Comparison of ENCODE assay signal across 11 mouse cellular contexts in genomic region chr2:113980664-113981063, GRCm38 (mm10). TPM values are rescaled to one million over a fixed set of nuclear protein-coding genes. Genes with fewer than 3 reads are reported as not detected.
DNase-seq lines count a peak whose midpoint lies in the region; ATAC-seq and TF ChIP-seq lines count a peak whose summit lies in the region.
"Had no signal": no experiment of that assay in that cellular context is flagged by ENCODE, and none has a peak within 500 bp of the region (broad histone marks: within the 10 kb centered on the region; RNA-seq: fewer than 3 reads in every experiment).

No protein-coding gene starts in this region.

- H3K4me1 ChIP-seq in kidney, embryonic 16.5 days (ENCODE audit: insufficient read depth, low read length) = no peaks in the 10 kb centered on the region
- no peaks in the 10 kb centered on the region for H3K4me1 ChIP-seq in embryonic facial prominence, embryonic 15.5 days
- H3K4me1 ChIP-seq in heart, embryonic 10.5 days = peaks cover 27% of the 10 kb centered on the region; the same call in 1 of the 2 replicates
- no peaks in the 10 kb centered on the region for H3K4me1 ChIP-seq in midbrain, embryonic 14.5 days (ENCODE audit: control insufficient read depth, insufficient read depth, low read length)
- H3K4me1 ChIP-seq in intestine, postnatal 0 days (replicated peaks; ENCODE audit: control insufficient read depth, insufficient read depth, low read length) = no peaks in the 10 kb centered on the region
- H3K4me1 ChIP-seq: lung, embryonic 15.5 days had no signal

- H3K9ac ChIP-seq in kidney, embryonic 16.5 days (replicated peaks; ENCODE audit: low read length) = no peak overlapping the region
- no peak overlapping the region for H3K9ac ChIP-seq in embryonic facial prominence, embryonic 15.5 days
- no peak overlapping the region for H3K9ac ChIP-seq in midbrain, embryonic 14.5 days (replicated peaks; ENCODE audit: low read length)
- H3K9ac ChIP-seq in intestine, postnatal 0 days (ENCODE audit: low read depth, low read length) = no peak overlapping the region
- H3K9ac ChIP-seq: lung, embryonic 15.5 days had no signal

- peak; percentile 92 for ATAC-seq in kidney, embryonic 16.5 days (ENCODE audit: low FRiP score, low TSS enrichment)
- peak; percentile 76 for ATAC-seq in embryonic facial prominence, embryonic 15.5 days (ENCODE audit: insufficient number of reproducible peaks, low FRiP score, low TSS enrichment, low read depth)
- ATAC-seq in midbrain, embryonic 14.5 days (ENCODE audit: low FRiP score, low TSS enrichment) = peak; percentile 60; the same call in 1 of the 2 replicates
- no peak for ATAC-seq in intestine, postnatal 0 days

- no peak for TF ChIP-seq CTCF in intestine, postnatal 0 days (IDR thresholded peaks at IDR 0.05; ENCODE audit: low read depth)

- DNase-seq in kidney, postnatal 10 days = no peak
- DNase-seq in heart, embryonic 10.5 days (ENCODE audit: low spot score) = peak; percentile 78
- peak; percentile 28 for DNase-seq in midbrain, embryonic 14.5 days
- DNase-seq in layer of hippocampus, postnatal 36 days = no peak
- no peak for DNase-seq in adrenal gland, adult 2 months
- DNase-seq: kidney, adult 2 months had no signal

- no peak overlapping the region for H3K4me3 ChIP-seq in kidney, embryonic 16.5 days (ENCODE audit: low read length)
- no peak overlapping the region for H3K4me3 ChIP-seq in embryonic facial prominence, embryonic 15.5 days (replicated peaks)
- peak overlapping the region; percentile 12; the same call in 1 of the 2 replicates for H3K4me3 ChIP-seq in heart, embryonic 10.5 days
- no peak overlapping the region for H3K4me3 ChIP-seq in midbrain, embryonic 14.5 days (replicated peaks; ENCODE audit: low read depth, low read length)
- H3K4me3 ChIP-seq in intestine, postnatal 0 days (ENCODE audit: low read depth, low read length) = no peak overlapping the region
- H3K4me3 ChIP-seq: lung, embryonic 15.5 days had no signal

- WGBS in kidney, embryonic 16.5 days = 20% methylated on average over 8 of the region's 8 CpGs
- 56% methylated on average over 8 of the region's 8 CpGs for WGBS in embryonic facial prominence, embryonic 15.5 days
- 34% methylated on average over 8 of the region's 8 CpGs for WGBS in heart, embryonic 10.5 days
- WGBS in midbrain, embryonic 14.5 days = 29% methylated on average over 8 of the region's 8 CpGs
- 55% methylated on average over 8 of the region's 8 CpGs for WGBS in intestine, postnatal 0 days

- no peaks in the 10 kb centered on the region for H3K27me3 ChIP-seq in kidney, embryonic 16.5 days (ENCODE audit: insufficient read depth, low read length)
- no peaks in the 10 kb centered on the region for H3K27me3 ChIP-seq in embryonic facial prominence, embryonic 15.5 days
- no peaks in the 10 kb centered on the region for H3K27me3 ChIP-seq in heart, embryonic 10.5 days (ENCODE audit: insufficient read depth, poor library complexity, severe bottlenecking)
- no peaks in the 10 kb centered on the region for H3K27me3 ChIP-seq in midbrain, embryonic 14.5 days (ENCODE audit: control insufficient read depth, insufficient read depth, low read length)
- no peaks in the 10 kb centered on the region for H3K27me3 ChIP-seq in intestine, postnatal 0 days (replicated peaks; ENCODE audit: control insufficient read depth, insufficient read depth, low read length)
- H3K27me3 ChIP-seq: lung, embryonic 15.5 days had no signal

- no peaks in the 10 kb centered on the region for H3K36me3 ChIP-seq in kidney, embryonic 16.5 days (ENCODE audit: insufficient read depth, low read length)
- no peaks in the 10 kb centered on the region for H3K36me3 ChIP-seq in embryonic facial prominence, embryonic 15.5 days
- no peaks in the 10 kb centered on the region for H3K36me3 ChIP-seq in heart, embryonic 10.5 days
- no peaks in the 10 kb centered on the region for H3K36me3 ChIP-seq in midbrain, embryonic 14.5 days (ENCODE audit: control insufficient read depth, insufficient read depth, low read length)
- no peaks in the 10 kb centered on the region for H3K36me3 ChIP-seq in intestine, postnatal 0 days (ENCODE audit: control insufficient read depth, insufficient read depth)
- H3K36me3 ChIP-seq: lung, embryonic 15.5 days had no signal

- H3K27ac ChIP-seq in kidney, embryonic 16.5 days (ENCODE audit: low read length) = no peak overlapping the region
- H3K27ac ChIP-seq in embryonic facial prominence, embryonic 15.5 days (replicated peaks) = no peak overlapping the region
- H3K27ac ChIP-seq in heart, embryonic 10.5 days = peak overlapping the region; percentile 49; the same call in 1 of the 2 replicates
- no peak overlapping the region for H3K27ac ChIP-seq in midbrain, embryonic 14.5 days (replicated peaks; ENCODE audit: low read depth, low read length)
- no peak overlapping the region for H3K27ac ChIP-seq in intestine, postnatal 0 days (ENCODE audit: low read depth, low read length)
- H3K27ac ChIP-seq: lung, embryonic 15.5 days had no signal

- no peak overlapping the region for H3K4me2 ChIP-seq in kidney, embryonic 16.5 days (replicated peaks; ENCODE audit: low read depth, low read length)
- H3K4me2 ChIP-seq in embryonic facial prominence, embryonic 15.5 days (replicated peaks) = no peak overlapping the region
- H3K4me2 ChIP-seq in midbrain, embryonic 14.5 days (ENCODE audit: low read length) = no peak overlapping the region
- H3K4me2 ChIP-seq in intestine, postnatal 0 days (replicated peaks; ENCODE audit: low read depth) = no peak overlapping the region
- H3K4me2 ChIP-seq: lung, embryonic 15.5 days had no signal

- no peaks in the 10 kb centered on the region for H3K9me3 ChIP-seq in kidney, embryonic 16.5 days (ENCODE audit: low read length)
- no peaks in the 10 kb centered on the region for H3K9me3 ChIP-seq in embryonic facial prominence, embryonic 15.5 days (replicated peaks)
- no peaks in the 10 kb centered on the region for H3K9me3 ChIP-seq in heart, embryonic 10.5 days
- no peaks in the 10 kb centered on the region for H3K9me3 ChIP-seq in midbrain, embryonic 14.5 days (ENCODE audit: control insufficient read depth, low read length)
- no peaks in the 10 kb centered on the region for H3K9me3 ChIP-seq in intestine, postnatal 0 days (ENCODE audit: control insufficient read depth)
- H3K9me3 ChIP-seq: lung, embryonic 15.5 days had no signal

RNA-seq across cellular contexts. Expression of gene Gjd2, which starts 32.8 kb away (rescaled TPM):
- 0.07 TPM in 1 of 2 replicates, not detected in the other for polyA plus RNA-seq in kidney, embryonic 16.5 days (2015; fragmentation: Nextera tagmentation; extraction: Ambion mirVana)
- 0.23 and 0.25 TPM in 2 replicates for polyA plus RNA-seq in embryonic facial prominence, embryonic 15.5 days (2015; fragmentation: Nextera tagmentation; extraction: Ambion mirVana)
- polyA plus RNA-seq in heart, embryonic 10.5 days (2016; fragmentation: Nextera tagmentation; extraction: Ambion mirVana) = not detected in 2 replicates
- polyA plus RNA-seq in midbrain, embryonic 14.5 days (2014; fragmentation: Nextera tagmentation; extraction: Ambion mirVana) = 6.3 and 17.6 TPM in 2 replicates
- polyA plus RNA-seq in intestine, postnatal 0 days (2015; fragmentation: Nextera tagmentation; extraction: Ambion mirVana) = 0.44 and 0.51 TPM in 2 replicates
- total RNA-seq in layer of hippocampus, postnatal 36 days (2021) = 1 to 10 TPM; 5.2 to 6.6 TPM
- 1 to 10 TPM; 2.7 to 7.0 TPM for total RNA-seq in adrenal gland, adult 2 months (2021)
- 2.5 and 3.7 TPM in 2 replicates for polyA plus RNA-seq in adrenal gland, adult 2 months (2012; rRNA removed)
- total RNA-seq: ES-E14 had no signal
- polyA plus RNA-seq: kidney, adult 2 months had no signal

Comparison
In these comparisons a context has a peak if more than half of its experiments do, and no peak if none do; other contexts are left out.
1. DNase-seq: peak in heart, embryonic 10.5 days (single experiment) and midbrain, embryonic 14.5 days (single experiment); none in kidney, postnatal 10 days (single experiment), layer of hippocampus, postnatal 36 days (0 of 2) and adrenal gland, adult 2 months (single experiment).